Mouse (Mus musculus) forebrain, embryonic 13.5 days (tissue): Measurements from ENCODE around the gene Sec1. TPM values are rescaled to one million over a fixed set of nuclear protein-coding genes. Genes with fewer than 3 reads are reported as not detected.

Experiments used
- ATAC-seq: fragments of 200-750 bp; cut with Nextera tagmentation; 2 replicates; pipeline ENCODE4 v1.8.0; 2017
- H3K27ac ChIP-seq: fragments of 300-500 bp; sonication (generic); 2 replicates; pipeline ENCODE4 v1.5.1; 2015; ENCODE audit warnings: inconsistent platforms, mild to moderate bottlenecking, moderate library complexity
- H3K27me3 ChIP-seq: fragments of 300-500 bp; sonication (generic); 2 replicates; pipeline ENCODE4 v1.6.1; 2015; ENCODE audit warnings: mild to moderate bottlenecking, inconsistent platforms
- H3K36me3 ChIP-seq: fragments of 300-500 bp; sonication (generic); 2 replicates; pipeline ENCODE4 v1.6.1; 2015; ENCODE audit warnings: mild to moderate bottlenecking, inconsistent platforms; ENCODE audit not compliant: poor library complexity, severe bottlenecking
- H3K4me1 ChIP-seq: fragments of 300-500 bp; sonication (generic); 2 replicates; pipeline ENCODE4 v1.6.1; 2015; ENCODE audit warnings: inconsistent platforms
- H3K4me2 ChIP-seq: fragments of 300-500 bp; sonication (generic); 2 replicates; pipeline ENCODE4 v1.6.1; 2015; ENCODE audit warnings: inconsistent platforms, mild to moderate bottlenecking, moderate library complexity
- H3K4me3 ChIP-seq: fragments of 300-500 bp; sonication (generic); 2 replicates; pipeline ENCODE4 v1.5.1; 2015; ENCODE audit warnings: mild to moderate bottlenecking, inconsistent platforms
- H3K9ac ChIP-seq: fragments of 300-500 bp; sonication (generic); 2 replicates; pipeline ENCODE4 v1.6.1; 2015; ENCODE audit warnings: mild to moderate bottlenecking, inconsistent platforms
- H3K9me3 ChIP-seq: fragments of 300-500 bp; sonication (generic); replicated peaks from 2 replicates; pipeline ENCODE4 v1.6.1; 2016; ENCODE audit warnings: inconsistent platforms
- WGBS: fragments of 180-500 bp; shearing (Covaris S2); methylation state at CpG from one replicate; pipeline ENCODE4 v1.1.7; 2015; 5-methylcytosine and 5-hydroxymethylcytosine counted together
- polyA plus RNA-seq: library from polyadenylated mRNA; unstranded; fragments of >200 nt; fragmentation: Nextera tagmentation; extraction: Ambion mirVana; gene quantifications from 2 replicates; pipeline ENCODE4 v1.2.1, GENCODE M21; 2015

Sec1 gene
- polyA plus RNA-seq, 1 experiment from 2014 or later: 0.17 TPM

- Histone ChIP-seq H3K27ac (peak overlapping the region; percentile 84), H3K4me2 (peak overlapping the region; percentile 88), H3K4me3 (peak overlapping the region; percentile 55), H3K27me3 (peaks cover 33% of the 10 kb centered on the region), H3K9me3 (no peaks in the 10 kb centered on the region), H3K36me3 (no peaks in the 10 kb centered on the region), H3K4me1 (peaks cover 14% of the 10 kb centered on the region), H3K9ac (peak overlapping the region; percentile 78)
- ATAC-seq: peak; percentile 86
- WGBS: 1% methylated on average over 105 of the region's 105 CpGs
Observed at GRCm38 (mm10) chr7:45628364-45629294, 65.6 kb downstream of the Sec1 start.

Other genes with a start within 250 kb of the Sec1 start
- 6,730 and 6,791 TPM in 2 replicates for gene Ftl1, start 234.5 kb downstream of the Sec1 start, polyA plus RNA-seq
- 243 and 272 TPM in 2 replicates for gene Bax, start 227.5 kb downstream of the Sec1 start, polyA plus RNA-seq
- 0.11 and 0.22 TPM in 2 replicates for gene Tulp2, start 212.5 kb downstream of the Sec1 start, polyA plus RNA-seq
- gene Gm45808, start 207.6 kb downstream of the Sec1 start, polyA plus RNA-seq: 0.26 TPM in 1 of 2 replicates, not detected in the other
- 2.7 and 3.1 TPM in 2 replicates for gene Dhdh, start 205.6 kb downstream of the Sec1 start, polyA plus RNA-seq
- 73.2 and 85.4 TPM in 2 replicates for gene Nucb1, start 184.0 kb downstream of the Sec1 start, polyA plus RNA-seq
- 13.5 and 15.3 TPM in 2 replicates for gene Ppp1r15a, start 168.1 kb downstream of the Sec1 start, polyA plus RNA-seq
- gene Plekha4, start 168.1 kb downstream of the Sec1 start, polyA plus RNA-seq: 0.28 and 0.50 TPM in 2 replicates
- 0.14 TPM in 1 of 2 replicates, not detected in the other for gene Hsd17b14, start 139.5 kb downstream of the Sec1 start, polyA plus RNA-seq
- gene Bcat2, start 124.2 kb downstream of the Sec1 start, polyA plus RNA-seq: 18.9 and 23.7 TPM in 2 replicates
- gene Fgf21, start 78.9 kb downstream of the Sec1 start, polyA plus RNA-seq: 0.19 TPM in 1 of 2 replicates, not detected in the other
- not detected in 2 replicates for gene Fut1, start 77.1 kb downstream of the Sec1 start, polyA plus RNA-seq
- gene Izumo1, start 72.6 kb downstream of the Sec1 start, polyA plus RNA-seq: 0.10 TPM in 1 of 2 replicates, not detected in the other
- gene Rasip1, start 66.9 kb downstream of the Sec1 start, polyA plus RNA-seq: 5.7 TPM in 2 replicates
- gene Mamstr, start 54.4 kb downstream of the Sec1 start, polyA plus RNA-seq: 1.8 and 3.8 TPM in 2 replicates
- gene Fut2, start 28.0 kb downstream of the Sec1 start, polyA plus RNA-seq: 0.25 TPM in 1 of 2 replicates, not detected in the other
- gene Ntn5, start 10.4 kb downstream of the Sec1 start, polyA plus RNA-seq: 0.15 TPM in 1 of 2 replicates, not detected in the other
- gene Car11, start 5.4 kb upstream of the Sec1 start, polyA plus RNA-seq: 14.9 and 19.8 TPM in 2 replicates
- 2.5 and 3.0 TPM in 2 replicates for gene Dbp, start 10.7 kb upstream of the Sec1 start, polyA plus RNA-seq
- gene Rpl18, start 21.1 kb upstream of the Sec1 start, polyA plus RNA-seq: 808 and 823 TPM in 2 replicates
- gene Sphk2, start 23.6 kb upstream of the Sec1 start, polyA plus RNA-seq: 25.3 and 29.7 TPM in 2 replicates
- gene Fam83e, start 26.8 kb upstream of the Sec1 start, polyA plus RNA-seq: 1.3 TPM in 2 replicates
- gene Spaca4, start 31.4 kb upstream of the Sec1 start, polyA plus RNA-seq: not detected in 2 replicates
- gene Lmtk3, start 89.3 kb upstream of the Sec1 start, polyA plus RNA-seq: 12.4 and 13.1 TPM in 2 replicates
- gene Sult2b1, start 90.3 kb upstream of the Sec1 start, polyA plus RNA-seq: 4.1 and 4.4 TPM in 2 replicates
- gene Cyth2, start 120.2 kb upstream of the Sec1 start, polyA plus RNA-seq: 314 and 335 TPM in 2 replicates
- gene Kcnj14, start 130.4 kb upstream of the Sec1 start, polyA plus RNA-seq: 0.45 and 0.49 TPM in 2 replicates
- 49.2 and 53.6 TPM in 2 replicates for gene Grwd1, start 136.5 kb upstream of the Sec1 start, polyA plus RNA-seq
- gene Kdelr1, start 178.4 kb upstream of the Sec1 start, polyA plus RNA-seq: 31.6 and 33.9 TPM in 2 replicates
- 0.48 TPM in 2 replicates for gene Grin2d, start 184.0 kb upstream of the Sec1 start, polyA plus RNA-seq
- gene Syngr4, start 202.3 kb upstream of the Sec1 start, polyA plus RNA-seq: 0.62 and 0.92 TPM in 2 replicates
- gene Tmem143, start 202.5 kb upstream of the Sec1 start, polyA plus RNA-seq: 3.7 and 4.3 TPM in 2 replicates
- 13.2 and 16.6 TPM in 2 replicates for gene Emp3, start 227.0 kb upstream of the Sec1 start, polyA plus RNA-seq
- 2.5 and 3.5 TPM in 2 replicates for gene Ccdc114, start 229.7 kb upstream of the Sec1 start, polyA plus RNA-seq